Mouse (Mus musculus): ENCODE results near the gene Olfr358. TPM values are rescaled to one million over a fixed set of nuclear protein-coding genes. Genes with fewer than 3 reads are reported as not detected.

The Olfr358 gene
- polyA plus RNA-seq (2012; rRNA removed), result not detected in 2 replicates

DNA sequence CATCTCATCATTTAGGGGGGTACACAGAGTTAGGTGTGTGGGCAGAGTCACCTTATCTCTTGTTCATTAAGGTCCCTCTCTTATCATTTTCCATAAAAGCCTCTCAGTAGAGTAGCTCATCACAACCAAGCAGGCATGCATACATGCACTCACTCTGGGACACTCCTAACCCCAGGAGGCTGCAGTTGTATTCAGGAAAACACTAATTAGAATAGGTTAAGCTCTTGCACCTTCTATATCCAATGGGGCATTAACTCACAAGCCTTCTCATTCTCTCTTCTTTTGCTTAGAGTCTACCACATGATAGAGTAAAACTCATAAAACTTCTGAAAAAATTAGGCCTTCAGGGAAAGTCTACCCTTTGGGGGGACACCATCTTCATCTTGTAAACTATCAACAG is at the start of gene Olfr358:
Gene Olfr358, minus strand, starts transcription at position 101 of the 400 bp plus-strand sequence.

GRCm38 (mm10) chr2:36993527-36993926 is 15.6 kb downstream of the Olfr358 start, which contains the start of gene Olfr357:
Gene Olfr357, plus strand, starts transcription at chr2:36993827.

Other genes with a start within 250 kb of the Olfr358 start
- not detected in 2 replicates for gene Olfr348, start 225.1 kb downstream of the Olfr358 start, polyA plus RNA-seq (2012; rRNA removed)
- gene Olfr50, start 218.8 kb downstream of the Olfr358 start, polyA plus RNA-seq (2012; rRNA removed), result not detected in 2 replicates
- not detected in 2 replicates for gene Olfr3, start 192.3 kb downstream of the Olfr358 start, polyA plus RNA-seq (2012; rRNA removed)
- not detected in 2 replicates for gene Olfr350, start 163.0 kb downstream of the Olfr358 start, polyA plus RNA-seq (2012; rRNA removed)
- not detected in 2 replicates for gene Olfr351, start 146.7 kb downstream of the Olfr358 start, polyA plus RNA-seq (2012; rRNA removed)
- gene Olfr352, start 140.9 kb downstream of the Olfr358 start, polyA plus RNA-seq (2012; rRNA removed), result not detected in 2 replicates
- not detected in 2 replicates for gene Olfr353, start 116.4 kb downstream of the Olfr358 start, polyA plus RNA-seq (2012; rRNA removed)
- gene Olfr354, start 103.7 kb downstream of the Olfr358 start, polyA plus RNA-seq (2012; rRNA removed), result not detected in 2 replicates
- gene Olfr355, start 80.4 kb downstream of the Olfr358 start, polyA plus RNA-seq (2012; rRNA removed), result not detected in 2 replicates
- gene Olfr356, start 72.2 kb downstream of the Olfr358 start, polyA plus RNA-seq (2012; rRNA removed), result not detected in 2 replicates
- gene Olfr357, start 15.5 kb downstream of the Olfr358 start, polyA plus RNA-seq (2012; rRNA removed), result not detected in 2 replicates
- not detected in 2 replicates for gene Olfr360, start 56.4 kb upstream of the Olfr358 start, polyA plus RNA-seq (2012; rRNA removed)
- not detected in 2 replicates for gene Olfr361, start 80.0 kb upstream of the Olfr358 start, polyA plus RNA-seq (2012; rRNA removed)
- gene Olfr362, start 108.6 kb upstream of the Olfr358 start, polyA plus RNA-seq (2012; rRNA removed), result not detected in 2 replicates
- gene Olfr364-ps1, start 130.0 kb upstream of the Olfr358 start, polyA plus RNA-seq (2012; rRNA removed), result not detected in 2 replicates
- gene Olfr365, start 178.9 kb upstream of the Olfr358 start, polyA plus RNA-seq (2012; rRNA removed), result not detected in 2 replicates
- not detected in 2 replicates for gene Olfr366, start 202.2 kb upstream of the Olfr358 start, polyA plus RNA-seq (2012; rRNA removed)